Mouse (Mus musculus): ENCODE results near the gene Pik3r5.

The Pik3r5 gene

DNA sequence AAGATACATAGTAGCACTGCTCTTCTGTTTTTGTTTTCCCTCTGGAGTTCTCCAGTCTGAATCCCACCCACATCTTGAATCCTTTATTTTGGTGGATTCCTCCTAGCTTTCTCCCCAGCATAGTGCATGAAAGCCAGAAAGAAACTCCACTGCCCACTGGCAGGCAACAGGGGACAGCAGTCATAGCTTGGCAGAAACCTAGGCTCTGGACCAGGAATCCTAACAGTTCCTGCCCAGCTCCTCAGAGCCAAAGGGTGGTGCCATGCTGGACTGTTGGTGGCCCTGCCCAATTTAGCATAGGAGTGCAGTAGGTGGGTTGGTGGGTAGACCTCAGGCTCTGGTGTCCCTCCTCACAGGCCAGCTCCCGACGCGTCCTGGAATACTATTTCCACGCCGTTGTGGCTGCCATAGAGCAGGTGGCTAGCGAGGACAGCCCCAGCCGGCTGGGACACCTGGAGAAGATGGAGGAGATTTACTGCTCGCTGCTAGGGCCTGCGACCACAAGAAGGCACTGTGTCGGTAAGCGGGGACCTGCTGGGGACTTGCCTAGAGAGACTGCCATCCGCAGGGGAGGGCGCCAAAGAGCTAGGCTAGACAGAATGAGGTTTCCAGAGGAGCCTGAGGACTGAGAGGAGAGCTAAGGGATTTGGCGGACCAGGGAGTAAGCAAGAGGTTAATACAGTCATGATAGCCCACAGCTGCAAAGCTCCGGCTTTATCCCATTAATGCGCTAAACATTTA lies 99.3 kb downstream of the Pik3r5 start:
- Histone ChIP-seq H3K36me3 (ENCODE audit: control insufficient read depth, insufficient read depth, low read length, poor library complexity, severe bottlenecking) (no peaks in the 10 kb centered on the region), H3K27me3 (ENCODE audit: control insufficient read depth, insufficient read depth, low read length, poor library complexity, severe bottlenecking) (no peaks in the 10 kb centered on the region)
- no peak for DNase-seq (ENCODE audit: low read depth, low spot score)

DNA sequence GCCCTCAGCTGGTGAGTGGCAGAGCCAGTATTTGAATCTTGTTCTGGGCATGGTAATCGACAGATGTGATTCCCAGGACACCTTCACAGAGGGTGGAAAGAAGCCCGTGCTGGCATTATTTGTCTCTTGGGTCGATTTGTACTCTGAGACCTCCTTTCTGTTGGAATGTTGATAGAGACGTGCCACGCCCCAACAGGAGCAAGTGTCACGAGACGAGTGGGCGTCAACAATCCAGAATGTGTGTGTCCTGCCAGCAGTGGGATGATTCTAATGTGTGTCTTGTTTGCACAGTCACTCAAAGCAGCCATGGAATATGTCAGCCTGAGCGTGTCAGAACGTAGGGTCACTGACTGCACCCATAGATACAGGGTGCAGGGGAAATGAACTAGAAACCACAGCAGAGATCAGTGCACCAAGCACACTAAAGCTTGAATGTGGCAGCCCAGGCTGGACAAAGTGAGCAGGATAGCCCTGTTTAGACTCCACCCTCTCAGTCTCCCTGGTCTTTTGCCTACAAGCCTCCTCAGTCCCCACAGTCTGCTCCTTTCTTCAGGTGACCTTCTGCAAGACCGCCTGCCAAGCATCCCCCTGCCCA lies 100.1 kb downstream of the Pik3r5 start:
- H3K27me3 ChIP-seq (ENCODE audit: control insufficient read depth, insufficient read depth, low read length, poor library complexity, severe bottlenecking), result no peaks in the 10 kb centered on the region
- no peaks in the 10 kb centered on the region for H3K36me3 ChIP-seq (ENCODE audit: control insufficient read depth, insufficient read depth, low read length, poor library complexity, severe bottlenecking)
- DNase-seq (ENCODE audit: low read depth, low spot score), result no peak

DNA sequence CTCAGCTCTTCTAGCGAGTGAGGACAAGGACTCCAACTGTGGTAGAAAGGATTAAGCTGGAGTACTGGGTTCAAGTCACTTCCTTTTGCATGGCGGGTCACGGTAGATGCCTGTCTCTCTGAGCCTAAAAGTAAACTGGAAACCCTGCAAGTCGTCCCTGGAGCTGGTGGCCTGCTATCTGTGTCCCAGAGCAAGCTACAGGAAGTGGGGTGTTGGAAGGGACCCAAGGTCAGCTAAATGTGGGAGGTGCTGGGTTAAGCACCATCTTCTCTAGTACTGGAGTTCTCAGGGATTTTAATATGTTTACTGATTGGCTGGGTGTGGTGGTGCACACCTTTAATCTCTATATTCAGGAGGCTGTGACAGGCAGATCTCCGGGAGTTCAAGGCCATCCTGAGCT lies 100.9 kb downstream of the Pik3r5 start:
- Histone ChIP-seq H3K27me3 (ENCODE audit: control insufficient read depth, insufficient read depth, low read length, poor library complexity, severe bottlenecking) (no peaks in the 10 kb centered on the region), H3K36me3 (ENCODE audit: control insufficient read depth, insufficient read depth, low read length, poor library complexity, severe bottlenecking) (no peaks in the 10 kb centered on the region)
- no peak for DNase-seq (ENCODE audit: low read depth, low spot score)

DNA sequence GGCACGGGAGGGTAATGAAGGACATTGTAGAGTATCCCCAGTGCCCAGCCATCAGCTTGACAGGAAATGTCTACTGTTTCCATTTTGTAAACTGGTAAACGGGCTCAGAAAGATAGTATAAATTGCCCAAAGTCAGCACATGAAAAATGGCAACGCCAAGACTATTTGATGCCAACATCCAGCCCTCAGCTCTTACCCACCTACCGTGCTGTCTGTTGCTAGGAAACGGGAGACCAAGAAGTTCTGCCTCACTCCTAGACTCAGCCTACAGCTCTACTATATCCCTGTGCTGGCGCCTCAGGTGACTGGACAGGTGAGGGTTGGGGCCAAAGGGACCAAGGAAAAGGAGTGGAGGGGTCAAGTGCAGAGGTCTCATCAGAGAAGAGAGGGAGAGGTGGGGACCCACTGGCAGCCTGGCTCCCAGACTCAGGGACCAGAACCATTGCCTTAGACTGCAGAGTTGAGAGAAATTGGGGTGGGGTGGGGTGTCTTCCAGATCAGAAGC lies 102.1 kb downstream of the Pik3r5 start:
- DNase-seq (ENCODE audit: low read depth, low spot score), result no peak
- Histone ChIP-seq H3K36me3 (ENCODE audit: control insufficient read depth, insufficient read depth, low read length, poor library complexity, severe bottlenecking) (no peaks in the 10 kb centered on the region), H3K27me3 (ENCODE audit: control insufficient read depth, insufficient read depth, low read length, poor library complexity, severe bottlenecking) (no peaks in the 10 kb centered on the region)

DNA sequence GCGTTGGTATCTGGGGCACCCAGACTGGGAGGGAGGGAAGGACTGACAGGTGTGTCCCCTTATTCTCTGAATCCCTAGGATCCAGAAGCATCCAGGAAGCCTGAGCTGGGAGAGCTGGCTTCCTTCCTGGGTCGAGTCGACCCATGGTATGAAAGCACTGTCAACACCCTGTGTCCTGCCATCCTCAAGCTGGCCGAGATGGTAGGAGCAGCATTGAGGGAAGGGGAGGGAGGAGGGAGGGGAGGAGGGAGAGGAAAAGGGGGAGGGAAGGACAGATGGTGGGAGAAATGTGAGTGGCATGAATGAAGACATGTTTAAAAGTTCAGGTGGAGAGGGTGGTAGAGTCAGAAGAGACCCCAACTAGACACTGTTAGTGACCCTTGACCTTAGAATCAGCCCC lies 104.1 kb downstream of the Pik3r5 start:
- no peak for DNase-seq (ENCODE audit: low read depth, low spot score)
- no peaks in the 10 kb centered on the region for H3K36me3 ChIP-seq (ENCODE audit: control insufficient read depth, insufficient read depth, low read length, poor library complexity, severe bottlenecking)

DNA sequence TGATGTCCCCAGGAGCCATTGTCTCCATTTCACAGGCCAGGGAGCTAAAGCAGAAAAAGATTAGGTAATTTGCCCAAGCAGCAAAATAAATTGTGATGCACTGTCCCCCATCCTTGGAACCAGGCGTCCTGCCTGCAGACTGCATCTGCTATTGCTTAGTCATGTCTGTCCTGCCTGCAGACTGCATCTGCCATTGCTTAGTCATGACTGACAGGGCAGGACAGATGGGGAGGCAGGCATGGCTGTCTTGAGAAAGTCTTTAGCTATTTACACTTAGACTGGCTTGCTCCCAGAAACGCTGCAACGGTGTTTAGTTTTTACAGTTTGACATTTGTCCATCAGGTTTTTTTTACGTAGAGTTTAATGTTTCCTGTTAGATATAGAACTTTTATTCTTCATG lies 104.5 kb downstream of the Pik3r5 start:
- DNase-seq (ENCODE audit: low read depth, low spot score), result no peak
- Histone ChIP-seq H3K36me3 (ENCODE audit: control insufficient read depth, insufficient read depth, low read length, poor library complexity, severe bottlenecking) (no peaks in the 10 kb centered on the region), H3K27me3 (ENCODE audit: control insufficient read depth, insufficient read depth, low read length, poor library complexity, severe bottlenecking) (no peaks in the 10 kb centered on the region)

More for the DNA sequence above, 104.1 kb downstream of the Pik3r5 start:
- H3K27me3 ChIP-seq (ENCODE audit: control insufficient read depth, insufficient read depth, low read length, poor library complexity, severe bottlenecking), result no peaks in the 10 kb centered on the region

DNA sequence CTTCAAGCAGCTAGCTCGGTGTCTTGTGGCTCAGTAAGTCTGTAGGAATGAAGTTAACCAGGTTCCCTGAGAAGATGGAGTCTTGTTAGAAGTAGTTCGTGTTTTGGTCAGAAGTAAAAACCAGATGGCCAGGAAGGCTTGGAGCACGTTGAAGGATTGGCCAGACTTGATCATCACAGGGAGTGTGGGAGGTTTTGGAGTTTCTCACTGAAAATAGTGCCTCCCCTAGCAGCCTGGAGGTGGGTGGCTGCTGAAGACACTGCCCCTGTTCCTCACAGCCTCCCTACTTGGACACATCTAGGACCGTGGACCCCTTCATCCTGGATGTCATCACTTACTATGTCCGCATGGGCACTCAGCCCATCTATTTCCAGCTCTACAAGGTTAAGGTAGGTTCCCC lies 107.7 kb downstream of the Pik3r5 start:
- Histone ChIP-seq H3K27me3 (ENCODE audit: control insufficient read depth, insufficient read depth, low read length, poor library complexity, severe bottlenecking) (no peaks in the 10 kb centered on the region), H3K36me3 (ENCODE audit: control insufficient read depth, insufficient read depth, low read length, poor library complexity, severe bottlenecking) (no peaks in the 10 kb centered on the region)
- no peak for DNase-seq (ENCODE audit: low read depth, low spot score)

DNA sequence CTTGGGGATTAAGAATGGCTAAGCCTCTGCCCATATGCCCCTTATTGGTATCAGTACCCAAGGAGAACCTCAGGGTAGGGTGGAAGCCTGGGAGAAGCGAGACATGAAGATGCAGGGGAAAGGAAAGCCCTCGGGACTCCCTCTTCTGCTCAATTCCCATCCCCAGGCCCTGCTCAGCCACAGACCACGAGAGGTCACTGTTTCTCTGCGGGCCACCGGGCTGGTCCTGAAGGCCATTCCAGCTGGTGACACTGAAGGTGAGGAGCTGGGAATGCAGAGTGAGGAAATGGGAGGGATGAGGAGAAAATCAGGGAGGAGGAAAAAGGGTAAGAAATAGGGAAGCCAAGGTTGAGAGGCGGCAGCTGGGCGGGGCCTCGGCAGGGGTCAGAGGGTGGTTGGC lies 112.6 kb downstream of the Pik3r5 start:
- Histone ChIP-seq H3K27me3 (ENCODE audit: control insufficient read depth, insufficient read depth, low read length, poor library complexity, severe bottlenecking) (no peaks in the 10 kb centered on the region), H3K36me3 (ENCODE audit: control insufficient read depth, insufficient read depth, low read length, poor library complexity, severe bottlenecking) (no peaks in the 10 kb centered on the region)
- no peak for DNase-seq (ENCODE audit: low read depth, low spot score)

DNA sequence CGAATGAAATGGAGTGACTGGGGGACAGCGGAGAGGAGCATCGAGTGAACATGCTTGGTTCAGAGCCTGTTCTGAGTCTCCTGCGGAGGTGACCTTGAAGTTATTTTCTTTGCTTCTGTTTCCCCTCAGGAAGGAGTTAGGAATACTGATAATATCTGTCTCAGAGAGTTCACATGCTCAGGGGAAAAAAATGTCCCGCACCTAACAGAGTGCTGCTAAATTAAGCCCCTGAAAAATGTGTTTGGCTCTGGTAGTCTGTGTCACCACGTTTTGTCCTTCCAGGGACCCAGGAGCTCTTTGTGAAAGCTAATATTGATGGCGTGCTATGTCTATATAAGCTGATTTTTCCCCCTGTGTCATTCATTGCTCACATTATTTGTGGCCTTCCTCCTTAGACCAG lies 113.3 kb downstream of the Pik3r5 start:
- Histone ChIP-seq H3K36me3 (ENCODE audit: control insufficient read depth, insufficient read depth, low read length, poor library complexity, severe bottlenecking) (no peaks in the 10 kb centered on the region), H3K27me3 (ENCODE audit: control insufficient read depth, insufficient read depth, low read length, poor library complexity, severe bottlenecking) (no peaks in the 10 kb centered on the region)
- DNase-seq (ENCODE audit: low read depth, low spot score), result no peak

DNA sequence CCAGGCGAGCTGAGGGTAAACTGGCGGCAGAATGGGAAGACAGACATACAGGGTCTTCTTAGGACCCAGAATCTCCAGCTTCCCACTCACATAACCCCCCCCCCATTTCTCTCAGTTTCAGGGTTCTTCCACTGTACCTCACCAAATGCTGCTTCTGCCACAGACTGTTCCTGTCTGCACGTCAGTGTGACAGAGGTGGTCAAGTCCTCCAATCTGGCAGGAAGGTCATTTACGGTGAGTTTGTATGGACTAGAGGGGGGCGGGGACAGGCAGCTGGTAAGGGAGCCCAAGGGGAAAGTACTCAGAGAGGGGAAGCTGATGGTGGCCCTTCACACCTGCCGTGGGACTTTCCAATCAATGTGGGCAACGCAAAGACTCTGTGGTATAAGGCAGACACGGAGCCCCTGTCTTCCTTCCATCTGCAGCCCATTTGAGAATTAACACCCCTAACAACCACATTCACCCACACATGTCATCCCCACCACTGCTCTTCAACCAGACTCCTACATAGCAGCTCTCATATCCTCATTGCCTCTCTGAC lies 113.8 kb downstream of the Pik3r5 start:
- H3K36me3 ChIP-seq (ENCODE audit: control insufficient read depth, insufficient read depth, low read length, poor library complexity, severe bottlenecking), result no peaks in the 10 kb centered on the region
- DNase-seq (ENCODE audit: low read depth, low spot score), result peak; percentile 16
- no peaks in the 10 kb centered on the region for H3K27me3 ChIP-seq (ENCODE audit: control insufficient read depth, insufficient read depth, low read length, poor library complexity, severe bottlenecking)
